Mouse (Mus musculus) limb, embryonic 14.5 days (tissue): ENCODE data around the gene Aif1. TPM values are rescaled to one million over a fixed set of nuclear protein-coding genes. Genes with fewer than 3 reads are reported as not detected.
A peak's percentile ranks its signal among the peaks of the same experiment; 100 is the strongest.

ENCODE experiments used
- ATAC-seq: fragments of 200-750 bp; cut with Nextera tagmentation; 2 replicates; pipeline ENCODE4 v1.8.0; 2017; ENCODE audit warnings: low read depth, moderate number of reproducible peaks, moderate TSS enrichment; ENCODE audit not compliant: low FRiP score
- DNase-seq: peaks from one replicate; pipeline ENCODE4 v3.0.0-alpha.2; 2015; ENCODE audit warnings: low spot score
- H3K27ac ChIP-seq: fragments of 300-500 bp; sonication (generic); replicated peaks from 2 replicates; pipeline ENCODE4 v1.5.1; 2014; ENCODE audit warnings: low read depth, mild to moderate bottlenecking, low read length, moderate library complexity, mixed read lengths
- H3K27me3 ChIP-seq: fragments of 300-500 bp; sonication (generic); 2 replicates; pipeline ENCODE4 v1.6.1; 2014; ENCODE audit warnings: low read length, mixed read lengths; ENCODE audit not compliant: control insufficient read depth, insufficient read depth
- H3K36me3 ChIP-seq: fragments of 300-500 bp; sonication (generic); 2 replicates; pipeline ENCODE4 v1.6.1; 2014; ENCODE audit warnings: mild to moderate bottlenecking, low read length, moderate library complexity, mixed read lengths; ENCODE audit not compliant: control insufficient read depth, insufficient read depth
- H3K4me1 ChIP-seq: fragments of 300-500 bp; sonication (generic); 2 replicates; pipeline ENCODE4 v1.6.1; 2014; ENCODE audit warnings: antibody characterized with exemption, low read length, mixed read lengths; ENCODE audit not compliant: control insufficient read depth, insufficient read depth
- H3K4me2 ChIP-seq: fragments of 300-500 bp; sonication (generic); replicated peaks from 2 replicates; pipeline ENCODE4 v1.6.1; 2014; ENCODE audit warnings: low read depth, mild to moderate bottlenecking, low read length, moderate library complexity; ENCODE audit not compliant: severe bottlenecking
- H3K4me3 ChIP-seq: fragments of 300-500 bp; sonication (generic); replicated peaks from 2 replicates; pipeline ENCODE4 v1.5.1; 2014; ENCODE audit warnings: low read length
- H3K9ac ChIP-seq: fragments of 300-500 bp; sonication (generic); 2 replicates; pipeline ENCODE4 v1.6.1; 2014; ENCODE audit warnings: mild to moderate bottlenecking, low read depth, low read length, moderate library complexity; ENCODE audit not compliant: severe bottlenecking
- H3K9me3 ChIP-seq: fragments of 300-500 bp; sonication (generic); 2 replicates; pipeline ENCODE4 v1.6.1; 2016; ENCODE audit warnings: low read length; ENCODE audit not compliant: control insufficient read depth
- POLR2A ChIP-seq: fragments of 200-500 bp; IDR thresholded peaks from 2 replicates; pipeline ENCODE4 v1.8.0; 2012; ENCODE audit warnings: inconsistent platforms, mild to moderate bottlenecking, moderate library complexity, borderline replicate concordance; ENCODE audit not compliant: insufficient read depth, insufficient read length; ENCODE audit errors: extremely low read depth
- WGBS: fragments of 180-500 bp; shearing (Covaris S2); extraction: QIAGEN DNeasy Blood & Tissue Kit; methylation state at CpG from one replicate; pipeline ENCODE4 v1.1.7; 2014; 5-methylcytosine and 5-hydroxymethylcytosine counted together
- microRNA-seq: library from miRNA; unstranded; fragments of <30 nt; microRNA quantifications from one replicate; pipeline ENCODE4, GENCODE M21; 2016
- polyA plus RNA-seq, 2 experiments: library from polyadenylated mRNA; depleted of rRNA in 1 of 2; stranded (reverse) in 1 of 2; unstranded in 1 of 2; fragments of >200 nt; fragmentation: Nextera tagmentation in 1 of 2; extraction: Ambion mirVana in 1 of 2; gene quantifications; 2 replicates each; pipeline versions ENCODE4 v1.2.1 to v1.2.3; 2012 to 2014

The Aif1 gene
- polyA plus RNA-seq, 2 experiments, result 4.8 to 15.7 TPM

GRCm38 (mm10) chr17:35121143-35121799 lies 54.6 kb downstream of the Aif1 start, which contains the start of gene Gpank1:
Gene Gpank1 (plus strand): TSS chr17:35121455.
- TF ChIP-seq POLR2A, result peak; percentile 68; the same call in 1 of the 2 replicates
- Histone ChIP-seq H3K36me3 (peaks cover 41% of the 10 kb centered on the region), H3K9ac (peak within 1 kb of the TSS; percentile 90), H3K4me1 (peaks cover 12% of the 10 kb centered on the region), H3K4me3 (peak within 1 kb of the TSS; percentile 98), H3K27me3 (no peaks in the 10 kb centered on the region), H3K4me2 (peak within 1 kb of the TSS; percentile 74), H3K9me3 (no peaks in the 10 kb centered on the region), H3K27ac (peak within 1 kb of the TSS; percentile 84)
- DNase-seq (peak; percentile 100), ATAC-seq (peak; percentile 96)
- WGBS, result under 1% methylated on average over 49 of the region's 50 CpGs

Small RNA genes within 50 kb of the gene (microRNA-seq; reads per million reads assigned to microRNA genes)
- gene Mir6973a (not detected), gene Mir6974 (not detected)

Other genes starting within 250 kb of the Aif1 start
Only the 30 nearest of the 39 such genes appear.
- gene Vwa7, start 159.5 kb downstream of the Aif1 start, polyA plus RNA-seq (2012; rRNA removed), result 0.64 and 0.85 TPM in 2 replicates
- gene Vwa7, start 159.5 kb downstream of the Aif1 start, polyA plus RNA-seq (2014; fragmentation: Nextera tagmentation; extraction: Ambion mirVana), result 0.11 and 0.15 TPM in 2 replicates
- 12.0 and 15.2 TPM in 2 replicates for gene Sapcd1, start 148.1 kb downstream of the Aif1 start, polyA plus RNA-seq (2012; rRNA removed)
- gene Sapcd1, start 148.1 kb downstream of the Aif1 start, polyA plus RNA-seq (2014; fragmentation: Nextera tagmentation; extraction: Ambion mirVana), result 12.5 and 13.7 TPM in 2 replicates
- 6.4 and 6.5 TPM in 2 replicates for gene Msh5, start 129.3 kb downstream of the Aif1 start, polyA plus RNA-seq (2012; rRNA removed)
- 3.4 and 3.5 TPM in 2 replicates for gene Msh5, start 129.3 kb downstream of the Aif1 start, polyA plus RNA-seq (2014; fragmentation: Nextera tagmentation; extraction: Ambion mirVana)
- gene Clic1, start 126.1 kb downstream of the Aif1 start, polyA plus RNA-seq (2012; rRNA removed), result 229 and 236 TPM in 2 replicates
- gene Clic1, start 126.1 kb downstream of the Aif1 start, polyA plus RNA-seq (2014; fragmentation: Nextera tagmentation; extraction: Ambion mirVana), result 103 and 108 TPM in 2 replicates
- 271 and 326 TPM in 2 replicates for gene Ddah2, start 117.0 kb downstream of the Aif1 start, polyA plus RNA-seq (2012; rRNA removed)
- gene Ddah2, start 117.0 kb downstream of the Aif1 start, polyA plus RNA-seq (2014; fragmentation: Nextera tagmentation; extraction: Ambion mirVana), result 358 and 403 TPM in 2 replicates
- gene Ly6g6c, start 110.7 kb downstream of the Aif1 start, polyA plus RNA-seq (2012; rRNA removed), result 3.4 and 5.5 TPM in 2 replicates
- gene Ly6g6c, start 110.7 kb downstream of the Aif1 start, polyA plus RNA-seq (2014; fragmentation: Nextera tagmentation; extraction: Ambion mirVana), result 10.4 and 22.3 TPM in 2 replicates
- gene Mpig6b, start 109.9 kb downstream of the Aif1 start, polyA plus RNA-seq (2012; rRNA removed), result 0.45 and 0.47 TPM in 2 replicates
- 0.64 and 1.3 TPM in 2 replicates for gene Mpig6b, start 109.9 kb downstream of the Aif1 start, polyA plus RNA-seq (2014; fragmentation: Nextera tagmentation; extraction: Ambion mirVana)
- gene Ly6g6e, start 99.2 kb downstream of the Aif1 start, polyA plus RNA-seq (2012; rRNA removed), result 14.2 and 14.8 TPM in 2 replicates
- gene Ly6g6e, start 99.2 kb downstream of the Aif1 start, polyA plus RNA-seq (2014; fragmentation: Nextera tagmentation; extraction: Ambion mirVana), result 18.0 and 28.4 TPM in 2 replicates
- 1.3 and 2.3 TPM in 2 replicates for gene Ly6g6d, start 98.0 kb downstream of the Aif1 start, polyA plus RNA-seq (2012; rRNA removed)
- 2.0 TPM in 1 of 2 replicates, not detected in the other for gene Ly6g6d, start 98.0 kb downstream of the Aif1 start, polyA plus RNA-seq (2014; fragmentation: Nextera tagmentation; extraction: Ambion mirVana)
- 0.14 and 0.73 TPM in 2 replicates for gene Ly6g6f, start 90.5 kb downstream of the Aif1 start, polyA plus RNA-seq (2012; rRNA removed)
- 0.28 TPM in 1 of 2 replicates, not detected in the other for gene Ly6g6f, start 90.5 kb downstream of the Aif1 start, polyA plus RNA-seq (2014; fragmentation: Nextera tagmentation; extraction: Ambion mirVana)
- gene Abhd16a, start 86.8 kb downstream of the Aif1 start, polyA plus RNA-seq (2012; rRNA removed), result 98.6 and 157 TPM in 2 replicates
- 78.0 and 88.3 TPM in 2 replicates for gene Abhd16a, start 86.8 kb downstream of the Aif1 start, polyA plus RNA-seq (2014; fragmentation: Nextera tagmentation; extraction: Ambion mirVana)
- not detected in 2 replicates for gene Ly6g5c, start 67.8 kb downstream of the Aif1 start, polyA plus RNA-seq (2012; rRNA removed)
- not detected in 2 replicates for gene Ly6g5c, start 67.8 kb downstream of the Aif1 start, polyA plus RNA-seq (2014; fragmentation: Nextera tagmentation; extraction: Ambion mirVana)
- 2.1 and 3.5 TPM in 2 replicates for gene Ly6g5b, start 60.6 kb downstream of the Aif1 start, polyA plus RNA-seq (2012; rRNA removed)
- gene Ly6g5b, start 60.6 kb downstream of the Aif1 start, polyA plus RNA-seq (2014; fragmentation: Nextera tagmentation; extraction: Ambion mirVana), result 0.59 and 0.68 TPM in 2 replicates
- gene Gpank1, start 54.6 kb downstream of the Aif1 start, polyA plus RNA-seq (2012; rRNA removed), result 13.6 and 15.1 TPM in 2 replicates
- gene Gpank1, start 54.6 kb downstream of the Aif1 start, polyA plus RNA-seq (2014; fragmentation: Nextera tagmentation; extraction: Ambion mirVana), result 17.5 and 20.0 TPM in 2 replicates
- 181 and 250 TPM in 2 replicates for gene Csnk2b, start 54.0 kb downstream of the Aif1 start, polyA plus RNA-seq (2012; rRNA removed)
- 275 and 308 TPM in 2 replicates for gene Csnk2b, start 54.0 kb downstream of the Aif1 start, polyA plus RNA-seq (2014; fragmentation: Nextera tagmentation; extraction: Ambion mirVana)
- gene D17H6S53E, start 49.7 kb downstream of the Aif1 start, polyA plus RNA-seq (2012; rRNA removed), result 5.7 and 6.6 TPM in 2 replicates
- 6.4 and 8.2 TPM in 2 replicates for gene D17H6S53E, start 49.7 kb downstream of the Aif1 start, polyA plus RNA-seq (2014; fragmentation: Nextera tagmentation; extraction: Ambion mirVana)
- 1.1 and 1.7 TPM in 2 replicates for gene Apom, start 44.0 kb downstream of the Aif1 start, polyA plus RNA-seq (2012; rRNA removed)
- gene Apom, start 44.0 kb downstream of the Aif1 start, polyA plus RNA-seq (2014; fragmentation: Nextera tagmentation; extraction: Ambion mirVana), result 0.26 TPM in 1 of 2 replicates, not detected in the other
- 265 and 361 TPM in 2 replicates for gene Bag6, start 40.9 kb downstream of the Aif1 start, polyA plus RNA-seq (2012; rRNA removed)
- gene Bag6, start 40.9 kb downstream of the Aif1 start, polyA plus RNA-seq (2014; fragmentation: Nextera tagmentation; extraction: Ambion mirVana), result 76.2 and 82.8 TPM in 2 replicates
- gene Prrc2a, start 11.2 kb downstream of the Aif1 start, polyA plus RNA-seq (2012; rRNA removed), result 404 and 512 TPM in 2 replicates
- 192 and 196 TPM in 2 replicates for gene Prrc2a, start 11.2 kb downstream of the Aif1 start, polyA plus RNA-seq (2014; fragmentation: Nextera tagmentation; extraction: Ambion mirVana)
- 21.8 and 24.4 TPM in 2 replicates for gene Lst1, start 12.4 kb upstream of the Aif1 start, polyA plus RNA-seq (2012; rRNA removed)
- gene Lst1, start 12.4 kb upstream of the Aif1 start, polyA plus RNA-seq (2014; fragmentation: Nextera tagmentation; extraction: Ambion mirVana), result 23.2 and 29.2 TPM in 2 replicates
- 1.7 and 3.0 TPM in 2 replicates for gene Ltb, start 18.4 kb upstream of the Aif1 start, polyA plus RNA-seq (2012; rRNA removed)
- 1.1 and 1.4 TPM in 2 replicates for gene Ltb, start 18.4 kb upstream of the Aif1 start, polyA plus RNA-seq (2014; fragmentation: Nextera tagmentation; extraction: Ambion mirVana)
- 1.1 and 1.3 TPM in 2 replicates for gene Tnf, start 25.9 kb upstream of the Aif1 start, polyA plus RNA-seq (2012; rRNA removed)
- gene Tnf, start 25.9 kb upstream of the Aif1 start, polyA plus RNA-seq (2014; fragmentation: Nextera tagmentation; extraction: Ambion mirVana), result 0.28 and 0.73 TPM in 2 replicates
- 0.36 and 0.39 TPM in 2 replicates for gene Lta, start 29.3 kb upstream of the Aif1 start, polyA plus RNA-seq (2012; rRNA removed)
- gene Lta, start 29.3 kb upstream of the Aif1 start, polyA plus RNA-seq (2014; fragmentation: Nextera tagmentation; extraction: Ambion mirVana), result 0.14 TPM in 1 of 2 replicates, not detected in the other
- gene Gm16181, start 44.8 kb upstream of the Aif1 start, polyA plus RNA-seq (2012; rRNA removed), result 0.26 TPM in 1 of 2 replicates, not detected in the other
- not detected in 2 replicates for gene Gm16181, start 44.8 kb upstream of the Aif1 start, polyA plus RNA-seq (2014; fragmentation: Nextera tagmentation; extraction: Ambion mirVana)
- 11.2 and 12.0 TPM in 2 replicates for gene Atp6v1g2, start 57.6 kb upstream of the Aif1 start, polyA plus RNA-seq (2012; rRNA removed)
- gene Atp6v1g2, start 57.6 kb upstream of the Aif1 start, polyA plus RNA-seq (2014; fragmentation: Nextera tagmentation; extraction: Ambion mirVana), result 3.6 and 4.9 TPM in 2 replicates
- gene Nfkbil1, start 59.7 kb upstream of the Aif1 start, polyA plus RNA-seq (2012; rRNA removed), result 17.0 and 19.6 TPM in 2 replicates
- gene Nfkbil1, start 59.7 kb upstream of the Aif1 start, polyA plus RNA-seq (2014; fragmentation: Nextera tagmentation; extraction: Ambion mirVana), result 4.9 and 5.9 TPM in 2 replicates
- 877 and 1,003 TPM in 2 replicates for gene Ddx39b, start 65.7 kb upstream of the Aif1 start, polyA plus RNA-seq (2012; rRNA removed)
- 416 and 445 TPM in 2 replicates for gene Ddx39b, start 65.7 kb upstream of the Aif1 start, polyA plus RNA-seq (2014; fragmentation: Nextera tagmentation; extraction: Ambion mirVana)
- 26.0 and 27.2 TPM in 2 replicates for gene H2-D1, start 86.7 kb upstream of the Aif1 start, polyA plus RNA-seq (2012; rRNA removed)
- 49.3 and 53.9 TPM in 2 replicates for gene H2-D1, start 86.7 kb upstream of the Aif1 start, polyA plus RNA-seq (2014; fragmentation: Nextera tagmentation; extraction: Ambion mirVana)
- gene H2-Q1, start 144.3 kb upstream of the Aif1 start, polyA plus RNA-seq (2012; rRNA removed), result 0.01 and 0.05 TPM in 2 replicates
- gene H2-Q1, start 144.3 kb upstream of the Aif1 start, polyA plus RNA-seq (2014; fragmentation: Nextera tagmentation; extraction: Ambion mirVana), result not detected in 2 replicates
- gene H2-Q2, start 166.2 kb upstream of the Aif1 start, polyA plus RNA-seq (2012; rRNA removed), result 0.16 and 0.41 TPM in 2 replicates
- gene H2-Q2, start 166.2 kb upstream of the Aif1 start, polyA plus RNA-seq (2014; fragmentation: Nextera tagmentation; extraction: Ambion mirVana), result 0.15 and 0.37 TPM in 2 replicates